Mouse (Mus musculus) left cerebral cortex, postnatal 4 days (tissue): ENCODE results near the gene Fam117b. TPM values are rescaled to one million over a fixed set of nuclear protein-coding genes. Genes with fewer than 3 reads are reported as not detected.

Experiments
- DNase-seq: peaks from one replicate; pipeline ENCODE4 v3.0.0-alpha.2; 2022
- intact Hi-C: fragments of 180-260 bp; cut with DNase I; formaldehyde crosslinking; loops from one replicate; pipeline ENCODE4 v1.15.1; 2025
- total RNA-seq, 2 experiments: library from RNA; stranded (reverse); gene quantifications; 2 replicates each; pipeline ENCODE4 v1.2.3; 2021

The Fam117b gene
- total RNA-seq, 2 experiments from 2014 or later, result 89.7 to 92.1 TPM

DNA sequence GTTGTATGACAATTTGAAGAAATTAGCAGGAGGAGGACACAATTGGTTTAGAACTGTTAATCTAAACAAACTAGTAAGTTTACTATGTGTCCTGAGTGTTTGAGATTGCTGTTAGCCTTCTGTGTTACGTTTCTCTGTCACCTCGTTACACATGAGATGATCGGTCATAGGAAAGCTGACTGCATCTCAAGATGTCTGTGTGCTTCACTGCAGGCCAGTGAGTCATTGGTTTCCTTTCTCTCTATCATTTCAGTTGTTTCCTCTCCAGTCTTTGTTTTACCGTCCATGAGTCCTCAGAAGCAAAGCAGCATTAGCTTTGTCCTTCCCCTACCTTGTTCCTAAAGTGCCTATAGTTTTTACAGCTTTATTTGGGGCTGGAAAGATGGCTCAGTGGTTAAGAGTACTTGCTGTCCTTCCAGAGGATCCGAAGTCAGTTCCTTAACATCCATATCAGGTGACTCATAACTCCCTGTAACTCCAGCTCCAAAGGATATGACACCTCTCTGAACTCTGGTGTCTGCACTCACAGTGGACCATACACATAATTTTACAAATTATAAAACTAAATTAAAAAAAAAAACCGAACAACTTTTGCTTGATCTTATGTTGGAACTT, 53.5 kb downstream of the Fam117b start:
- intact Hi-C loops, result loop anchor here (5.0 kb wide), 1 partner anchor 89 kb away; no protein-coding TSS in a partner anchor
- no peak for DNase-seq

DNA sequence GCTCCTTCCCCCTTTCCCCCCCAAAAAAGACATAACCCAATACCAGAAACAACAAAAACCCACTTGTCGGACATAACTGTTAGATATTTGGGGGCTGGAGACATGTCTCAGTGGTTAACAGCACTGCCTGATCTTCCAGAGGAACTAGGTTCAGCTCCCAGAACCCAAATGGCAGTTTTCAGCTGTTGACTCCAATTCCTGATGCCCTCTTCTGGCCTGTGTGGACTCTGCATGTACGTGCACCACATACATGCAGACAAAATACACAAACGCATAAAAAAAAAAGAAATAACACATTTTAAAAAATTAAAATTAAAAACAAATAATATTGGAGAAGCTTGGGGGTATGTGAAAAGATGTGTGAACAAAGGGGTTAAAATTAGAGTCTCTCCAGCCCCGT, 54.5 kb downstream of the Fam117b start:
- intact Hi-C loops, result loop anchor here (5.0 kb wide), 1 partner anchor 90 kb away; no protein-coding TSS in a partner anchor
- DNase-seq, result peak; percentile 13

- DNase-seq, result no peak
- intact Hi-C loops, result no loop called here
These were observed 73.8 kb downstream of the Fam117b start for GRCm38 (mm10) chr1:59986626-59987025.

DNA sequence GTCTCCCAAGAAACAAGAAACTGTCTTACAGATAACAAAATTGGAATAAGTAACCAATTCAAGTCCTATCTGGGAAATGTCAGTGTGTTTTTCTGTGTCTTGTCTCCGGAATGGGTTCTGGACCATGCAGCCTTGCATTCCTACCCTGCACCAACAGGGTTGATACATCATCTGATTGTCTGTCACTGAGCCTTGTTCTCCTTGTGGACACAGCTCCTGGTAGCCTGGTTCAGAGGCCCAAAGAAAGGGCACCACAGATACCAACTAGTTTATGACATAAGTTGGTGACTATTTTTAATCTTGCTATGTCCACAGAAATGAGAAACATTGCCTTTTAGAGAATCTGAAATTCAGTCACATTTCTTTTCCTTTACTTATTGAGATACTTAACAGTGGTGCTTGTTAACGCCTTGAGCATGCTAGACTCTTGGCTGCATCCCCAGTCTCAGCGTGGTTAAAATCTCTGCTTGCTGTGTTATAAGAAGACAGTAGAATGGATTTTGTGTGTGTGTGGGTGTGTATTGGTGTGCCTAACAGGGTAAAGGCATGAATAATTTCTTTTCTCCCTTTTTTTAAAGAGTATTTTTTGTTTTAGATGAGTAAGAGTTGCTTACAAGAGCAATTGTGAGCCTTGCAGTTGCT, 74.7 kb downstream of the Fam117b start:
- peak; percentile 17 for DNase-seq
- intact Hi-C loops, result no loop called here

DNA sequence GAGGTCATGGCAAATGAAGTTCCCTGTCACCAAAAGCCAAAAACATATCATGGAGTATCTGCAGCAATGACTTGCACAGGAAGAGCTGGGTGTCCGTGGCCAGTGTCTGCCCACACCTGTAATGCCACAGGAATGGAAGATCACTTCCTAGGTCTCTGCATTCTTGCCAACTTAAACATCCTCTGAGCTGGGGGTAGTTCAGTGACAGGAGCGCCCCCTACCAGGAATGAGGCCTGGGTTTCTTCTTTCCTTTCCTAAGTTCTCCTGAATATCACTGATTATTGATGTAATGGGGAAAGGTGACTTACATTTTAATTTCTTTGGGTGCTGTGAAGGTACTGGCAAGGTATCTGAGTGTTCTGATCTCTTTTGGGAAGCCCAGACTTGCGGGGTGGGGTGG, 82.8 kb downstream of the Fam117b start:
- no peak for DNase-seq
- intact Hi-C loops, result no loop called here

- no peak for DNase-seq
- intact Hi-C loops, result no loop called here
These were observed 84.5 kb downstream of the Fam117b start for GRCm38 (mm10) chr1:59997352-59997751.

DNA sequence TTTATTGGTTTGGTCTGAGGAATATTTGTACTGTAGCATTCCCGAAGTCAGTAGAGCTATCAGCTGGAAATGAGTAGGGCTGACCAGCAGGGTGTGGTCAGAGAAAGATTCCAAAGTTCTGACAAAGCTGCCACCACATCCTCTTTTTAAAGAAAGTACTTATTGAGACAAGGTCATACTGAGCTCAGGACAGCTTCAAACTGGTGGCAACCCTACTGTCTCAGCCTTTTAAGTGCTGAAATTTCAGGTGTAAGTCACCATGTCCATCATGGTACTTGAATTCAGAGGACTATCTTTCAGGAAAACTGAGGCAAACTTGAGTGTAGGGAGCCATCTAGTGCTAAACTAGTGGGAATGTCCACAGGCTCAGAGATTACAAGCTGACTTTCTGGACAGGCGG, 87.5 kb downstream of the Fam117b start:
- intact Hi-C loops, result no loop called here
- no peak for DNase-seq

DNA sequence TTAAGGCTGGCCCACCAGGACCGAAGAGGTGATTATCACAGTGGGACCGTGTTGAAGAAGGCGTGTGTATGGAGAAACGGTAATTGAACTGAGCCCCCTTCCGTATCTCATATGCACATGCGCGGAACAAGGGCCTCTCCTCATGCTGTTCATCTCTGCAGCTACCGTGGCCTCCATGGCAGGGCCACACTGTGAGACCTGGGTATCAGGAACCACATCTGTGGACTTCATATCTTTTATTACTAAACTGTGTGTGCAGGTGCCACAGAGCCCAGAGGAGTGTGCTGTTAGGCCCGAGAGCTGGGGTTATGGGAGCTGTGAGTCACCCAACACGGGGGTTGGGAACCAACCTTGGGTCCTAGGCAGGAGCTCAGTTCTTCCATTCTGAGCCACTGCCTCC, 94.5 kb downstream of the Fam117b start:
- no peak for DNase-seq
- intact Hi-C loops, result no loop called here

- intact Hi-C loops, result no loop called here
- DNase-seq, result peak; percentile 28
These were observed 95.9 kb downstream of the Fam117b start for GRCm38 (mm10) chr1:60008743-60009142.

- DNase-seq, result no peak
- intact Hi-C loops, result no loop called here
These were observed 101.0 kb downstream of the Fam117b start for GRCm38 (mm10) chr1:60013779-60014178.

DNA sequence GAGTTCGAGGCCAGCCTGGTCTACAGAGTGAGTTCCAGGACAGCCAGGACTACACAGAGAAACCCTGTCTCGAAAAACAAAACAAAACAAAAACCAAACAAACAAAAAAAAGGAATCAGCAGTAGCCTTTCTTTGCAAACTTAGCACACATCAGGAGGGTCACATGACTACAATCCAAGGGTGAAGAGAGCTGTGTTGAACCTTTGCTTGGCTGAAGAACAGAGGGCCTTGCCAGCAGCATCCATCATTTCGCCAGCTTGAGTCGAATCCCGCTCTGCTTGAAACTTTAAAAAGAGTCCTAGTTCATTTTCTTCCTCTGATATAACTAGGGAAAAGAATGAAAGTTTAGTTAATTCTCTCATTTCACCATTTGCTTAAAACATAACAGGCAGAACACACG, 102.7 kb downstream of the Fam117b start:
- intact Hi-C loops, result no loop called here
- no peak for DNase-seq

DNA sequence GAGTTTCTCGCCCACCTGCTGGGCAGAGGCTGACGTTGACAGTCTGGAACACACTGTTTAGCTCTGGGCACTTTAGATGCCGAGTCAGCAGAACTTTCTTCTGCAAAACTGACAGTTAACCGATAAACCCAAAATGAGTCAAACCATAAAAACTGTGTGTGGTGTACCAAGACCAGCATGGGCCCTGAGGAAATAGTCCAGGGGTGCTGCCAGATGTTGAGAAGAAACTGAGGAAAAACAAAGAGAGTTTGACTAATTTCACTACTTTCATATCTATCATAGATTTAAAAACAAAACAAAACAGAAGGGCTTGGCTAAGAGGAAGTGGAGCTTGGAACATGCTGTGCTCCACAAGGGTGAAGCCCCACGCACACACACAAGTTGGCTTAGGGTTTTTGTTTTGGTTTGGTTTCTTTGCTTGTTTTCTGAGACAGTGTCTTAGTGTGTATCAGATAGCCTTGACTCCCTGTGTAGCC, 103.4 kb downstream of the Fam117b start:
- no peak for DNase-seq
- intact Hi-C loops, result no loop called here

- intact Hi-C loops, result no loop called here
- no peak for DNase-seq
These were observed 104.2 kb downstream of the Fam117b start for GRCm38 (mm10) chr1:60017031-60017469.

Other genes starting within 250 kb of the Fam117b start
- 100 to 1,000 TPM; 104 to 111 TPM for gene Sumo1, start 242.2 kb upstream of the Fam117b start, total RNA-seq
- gene Nop58, start 228.0 kb upstream of the Fam117b start, total RNA-seq, result 100 to 1,000 TPM in 1 of 2 experiments, 10 to 100 TPM in 1; 96.8 to 112 TPM
- 100 to 1,000 TPM in 1 of 2 experiments, 10 to 100 TPM in 1; 99.7 to 104 TPM for gene Bmpr2, start 149.6 kb upstream of the Fam117b start, total RNA-seq
- gene Ica1l, start 130.2 kb downstream of the Fam117b start, total RNA-seq, result 10 to 100 TPM; 49.5 to 54.3 TPM
- 10 to 100 TPM; 23.7 to 24.0 TPM for gene Carf, start 185.2 kb downstream of the Fam117b start, total RNA-seq
- gene Wdr12, start 185.6 kb downstream of the Fam117b start, total RNA-seq, result 10 to 100 TPM; 32.0 to 35.7 TPM